Mouse (Mus musculus) left cerebral cortex, adult 9 months (tissue): ENCODE data around the gene Samd10.

Experiments
- DNase-seq, 2 experiments: peaks; one replicate each; pipeline ENCODE4 v3.0.0; 2022; ENCODE audit warnings: low spot score in 2 of 2

Samd10 gene

DNA sequence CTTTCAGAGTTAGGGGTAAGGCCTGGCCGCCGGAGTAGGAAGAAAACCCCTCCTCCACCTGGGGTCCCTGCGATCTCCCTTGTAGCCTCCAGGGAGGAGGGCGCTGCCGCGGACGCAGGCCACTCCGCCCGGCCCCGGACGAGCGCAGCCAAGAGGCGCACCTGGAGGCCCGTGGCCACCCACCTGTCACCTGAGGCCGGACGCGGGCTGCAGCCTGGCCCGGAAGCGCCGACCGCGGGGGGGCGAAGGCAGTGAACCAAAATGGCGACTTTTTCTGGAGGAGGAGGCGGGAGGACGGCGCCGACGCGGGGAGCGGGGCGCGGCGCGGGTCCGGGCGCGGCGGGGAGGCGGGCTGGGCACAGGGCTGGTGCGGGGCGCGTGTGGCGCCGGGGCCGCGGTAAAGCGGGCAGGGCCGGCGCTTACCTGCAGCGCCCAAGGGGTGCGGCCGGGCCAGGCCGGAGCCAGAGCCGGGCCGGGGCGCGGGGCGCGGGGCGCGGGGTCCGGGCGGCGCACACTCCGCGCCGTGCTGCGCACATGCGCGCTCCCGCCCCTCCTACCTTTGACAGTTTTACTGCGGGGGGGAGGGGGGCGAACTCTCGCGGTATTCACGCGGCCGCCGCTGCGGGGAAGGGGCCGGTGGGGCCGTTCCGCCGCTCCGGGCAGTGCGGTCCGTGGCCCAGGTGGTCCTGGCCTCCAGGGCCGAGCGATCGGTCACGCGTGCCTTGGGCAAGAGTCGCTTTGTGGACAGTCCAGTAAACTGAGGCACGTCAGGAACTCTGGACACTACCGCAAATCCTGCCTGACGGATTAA, 6.6 kb downstream of the Samd10 start, which contains the start of gene Zfp512b:
Zfp512b (minus strand) TSS at position 573 of the 811 bp plus-strand sequence.
- peak in 1 of 2 experiments; percentile 60 for DNase-seq

DNA sequence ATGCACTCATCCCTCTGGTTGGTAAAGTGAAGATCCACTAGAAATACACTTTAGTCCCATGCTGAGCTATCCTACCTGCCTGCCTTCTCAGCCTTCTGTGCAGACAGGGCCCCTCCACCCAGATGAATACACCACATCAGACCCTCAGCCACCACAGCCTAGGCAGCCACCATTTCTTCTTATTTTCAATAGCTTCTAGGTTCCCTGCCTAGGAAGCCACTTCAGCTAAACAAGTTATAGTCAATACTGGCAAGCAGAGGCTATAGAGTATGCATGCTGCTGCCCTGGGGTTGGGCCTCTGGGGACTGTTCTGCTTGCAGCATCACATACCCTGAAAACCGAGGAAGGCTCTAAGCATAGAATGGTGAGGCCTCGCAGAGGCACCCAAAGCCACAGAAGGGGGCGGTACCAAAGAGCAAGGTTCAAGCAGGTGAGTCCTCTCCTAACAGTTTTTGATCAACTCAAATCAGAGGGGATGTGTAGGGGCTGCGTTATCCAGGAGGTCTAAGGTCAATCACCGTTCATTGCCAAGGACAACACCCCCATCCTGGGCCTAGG, 7.4 kb downstream of the Samd10 start, which contains the start of gene Prpf6:
Prpf6 (plus strand) TSS at position 341 of the 558 bp plus-strand sequence.
- no peak for DNase-seq

DNA sequence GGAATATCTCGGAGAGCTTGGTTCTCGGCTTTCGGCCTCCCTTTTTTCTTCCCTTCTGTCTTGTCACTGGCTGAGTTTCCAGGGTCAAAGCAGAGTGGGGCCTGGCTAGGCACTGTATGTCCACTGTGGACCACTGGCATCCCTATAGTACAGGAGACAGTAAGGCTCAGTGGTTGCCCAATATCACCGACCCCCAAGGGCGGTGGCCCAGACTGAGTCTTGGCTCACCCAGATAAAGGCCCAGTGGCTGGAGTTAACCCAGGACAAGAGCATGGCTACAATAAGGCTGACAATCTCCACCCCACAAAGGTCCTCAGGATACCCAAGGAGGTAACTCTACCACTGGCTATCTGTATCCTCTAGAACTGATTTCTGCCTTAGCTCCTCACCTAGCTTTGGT, 8.5 kb downstream of the Samd10 start:
- no peak for DNase-seq

DNA sequence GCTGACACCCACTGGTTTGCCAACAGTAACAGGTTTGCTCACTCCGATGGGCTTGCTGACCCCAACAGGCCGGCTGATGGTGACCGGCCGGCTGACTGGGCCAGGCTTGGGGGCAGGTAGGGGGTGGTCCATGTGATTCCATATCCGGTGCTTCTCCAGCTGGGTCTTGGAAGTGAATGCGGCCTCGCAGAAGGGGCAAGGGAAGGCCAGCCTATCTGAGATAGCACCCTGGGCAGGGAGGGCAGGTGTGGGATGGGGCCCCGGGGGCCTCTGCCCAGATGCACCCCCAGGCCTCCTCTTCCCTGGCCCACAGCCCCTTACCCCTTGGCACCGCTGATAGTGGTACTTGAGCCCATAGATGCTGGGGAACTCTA, 9.3 kb downstream of the Samd10 start:
- no peak for DNase-seq

DNA sequence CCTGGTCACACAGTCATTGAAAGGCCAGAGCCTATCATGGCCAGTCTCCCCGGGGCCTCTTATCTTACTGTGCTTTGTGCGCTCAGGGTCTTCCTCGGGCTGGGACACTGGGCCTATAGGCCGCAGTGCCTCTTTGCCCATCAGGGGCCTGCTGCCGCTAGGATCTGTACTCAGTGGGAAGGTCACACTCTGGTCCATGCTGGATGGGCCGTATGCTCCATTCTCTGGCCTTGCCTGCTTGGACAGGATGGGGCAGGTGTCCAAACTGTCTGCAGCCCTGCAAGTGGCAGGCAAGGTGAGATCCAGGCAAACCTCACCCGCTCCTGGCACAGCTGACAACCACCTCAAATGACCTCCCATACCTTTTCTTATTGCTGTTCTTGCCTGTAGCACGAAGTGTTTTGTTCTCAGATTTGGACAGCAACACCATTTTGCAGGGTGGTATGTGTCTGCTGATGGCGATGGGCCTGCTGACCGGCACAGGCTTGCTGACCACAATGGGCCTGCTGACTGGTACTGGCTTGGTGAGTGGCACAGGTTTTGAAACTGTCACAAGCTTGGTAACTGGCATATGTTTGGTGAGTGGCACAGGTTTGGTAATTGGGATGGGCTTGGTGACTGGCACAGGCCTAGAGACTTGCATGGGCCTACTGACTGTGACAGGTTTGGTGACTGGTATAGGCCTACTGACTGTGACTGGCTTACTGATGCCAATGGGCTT, 9.8 kb downstream of the Samd10 start:
- DNase-seq: no peak

DNA sequence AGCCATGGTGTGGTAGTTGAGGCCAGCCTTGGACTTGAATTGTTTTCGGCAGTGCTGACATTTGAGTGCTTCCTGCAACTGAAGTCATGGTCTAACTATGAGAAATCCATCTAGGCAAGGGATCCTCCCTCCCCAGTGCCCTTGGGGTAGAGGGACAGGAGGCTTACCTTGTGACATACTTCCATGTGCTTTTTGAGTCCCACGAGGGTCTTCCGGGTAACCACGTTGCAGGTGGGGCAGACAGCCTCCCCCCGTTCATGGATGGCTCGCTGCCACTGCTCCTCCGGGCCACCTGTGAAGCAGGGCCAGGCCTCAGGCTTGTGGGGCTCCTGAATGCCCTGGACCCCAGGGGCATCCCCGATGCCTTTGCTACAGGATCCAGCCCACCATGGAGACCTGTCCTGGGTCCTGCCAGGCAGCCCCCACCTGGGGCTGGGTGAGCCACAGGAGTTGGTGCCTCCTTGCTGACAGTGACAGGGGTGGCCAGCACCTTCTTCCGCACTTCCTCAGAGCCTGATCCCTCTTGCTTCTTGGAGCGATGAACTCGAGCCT, 10.7 kb downstream of the Samd10 start:
- no peak for DNase-seq

DNA sequence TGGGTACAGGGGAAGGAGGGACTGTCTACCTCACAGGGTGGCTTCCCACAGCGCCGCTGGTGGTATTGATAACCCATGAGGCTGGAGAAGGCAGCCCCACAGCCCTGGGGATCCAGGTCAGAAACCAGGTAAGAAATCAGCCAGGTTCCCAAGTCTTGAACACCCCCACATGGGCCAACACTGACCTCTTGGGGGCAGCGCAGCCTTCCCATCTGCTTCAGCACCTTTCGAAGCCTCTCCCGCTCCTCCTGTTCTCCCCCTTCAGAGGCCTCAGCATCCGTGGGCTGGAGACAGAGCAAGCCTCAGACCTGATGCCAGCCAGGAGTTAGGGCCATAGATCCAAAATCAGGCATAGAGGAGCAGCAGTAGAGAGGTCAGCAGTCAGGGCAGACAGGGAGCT, 11.2 kb downstream of the Samd10 start:
- no peak for DNase-seq

DNA sequence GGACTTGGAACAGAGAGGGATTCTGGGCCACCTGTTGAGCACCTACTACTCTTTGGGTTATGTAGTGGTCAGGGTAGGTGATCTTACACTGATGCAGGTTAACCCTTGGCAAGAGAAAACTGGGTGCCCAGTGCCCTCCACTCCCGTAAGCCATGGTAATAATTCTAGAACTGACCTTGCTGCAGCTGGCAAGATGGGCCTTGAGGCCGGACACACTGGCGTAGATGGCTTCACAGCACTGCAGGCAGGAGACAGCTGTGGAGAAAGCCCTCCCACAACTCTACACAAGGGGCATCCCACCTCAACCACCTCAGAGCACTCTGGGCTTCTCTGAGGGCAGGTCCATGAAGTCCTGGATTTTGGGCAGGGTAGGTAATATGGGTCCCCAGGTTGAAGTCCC, 12.9 kb downstream of the Samd10 start:
- DNase-seq: no peak

DNA sequence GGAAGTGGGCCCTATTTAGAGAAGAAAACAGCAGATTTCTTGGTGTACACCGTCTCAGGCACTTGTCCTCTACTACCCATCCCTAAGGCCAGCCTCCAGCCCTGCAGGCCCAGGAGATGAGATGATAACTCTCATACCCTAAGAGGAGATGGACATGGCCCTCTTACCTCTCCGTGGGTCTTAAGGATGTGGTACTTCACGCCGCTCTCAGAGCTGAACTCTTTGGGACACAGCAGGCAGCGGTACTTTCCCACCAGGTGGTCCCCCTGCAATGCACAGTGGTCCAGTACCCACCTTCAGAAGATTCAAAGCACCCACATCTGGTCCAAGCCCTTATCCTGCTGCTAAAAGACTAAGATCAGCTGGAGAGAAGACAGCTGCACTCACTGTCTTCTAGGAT, 13.5 kb downstream of the Samd10 start:
- DNase-seq: no peak

DNA sequence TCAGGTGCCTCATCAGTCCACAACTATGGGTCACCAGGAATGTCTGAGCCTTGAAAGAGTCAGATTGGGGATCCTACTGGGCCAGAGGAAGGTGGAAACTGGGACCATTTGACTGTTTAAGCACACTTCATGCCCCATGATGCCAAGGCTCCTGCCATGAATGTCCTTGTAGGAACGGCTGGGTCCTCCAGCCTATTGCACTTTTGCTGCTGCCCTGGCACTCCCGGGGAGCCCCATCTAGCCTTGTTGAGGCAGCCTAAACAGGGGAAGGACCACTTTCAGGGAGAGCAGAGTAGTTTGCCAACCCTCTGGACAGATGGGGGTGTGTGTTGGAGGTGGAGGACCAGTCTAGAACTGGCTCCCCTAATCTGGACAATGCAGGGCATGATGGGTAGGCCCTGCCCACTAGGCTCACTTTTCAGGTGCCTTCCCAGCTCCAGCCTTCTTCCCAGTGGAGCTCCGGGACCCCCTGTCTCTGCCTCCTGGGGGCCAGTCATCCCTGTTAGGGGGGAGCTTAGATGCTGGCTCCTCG, 14.5 kb downstream of the Samd10 start, which contains the start of gene Uckl1:
Uckl1 (minus strand) TSS at position 482 of the 532 bp plus-strand sequence.
- no peak for DNase-seq

DNA sequence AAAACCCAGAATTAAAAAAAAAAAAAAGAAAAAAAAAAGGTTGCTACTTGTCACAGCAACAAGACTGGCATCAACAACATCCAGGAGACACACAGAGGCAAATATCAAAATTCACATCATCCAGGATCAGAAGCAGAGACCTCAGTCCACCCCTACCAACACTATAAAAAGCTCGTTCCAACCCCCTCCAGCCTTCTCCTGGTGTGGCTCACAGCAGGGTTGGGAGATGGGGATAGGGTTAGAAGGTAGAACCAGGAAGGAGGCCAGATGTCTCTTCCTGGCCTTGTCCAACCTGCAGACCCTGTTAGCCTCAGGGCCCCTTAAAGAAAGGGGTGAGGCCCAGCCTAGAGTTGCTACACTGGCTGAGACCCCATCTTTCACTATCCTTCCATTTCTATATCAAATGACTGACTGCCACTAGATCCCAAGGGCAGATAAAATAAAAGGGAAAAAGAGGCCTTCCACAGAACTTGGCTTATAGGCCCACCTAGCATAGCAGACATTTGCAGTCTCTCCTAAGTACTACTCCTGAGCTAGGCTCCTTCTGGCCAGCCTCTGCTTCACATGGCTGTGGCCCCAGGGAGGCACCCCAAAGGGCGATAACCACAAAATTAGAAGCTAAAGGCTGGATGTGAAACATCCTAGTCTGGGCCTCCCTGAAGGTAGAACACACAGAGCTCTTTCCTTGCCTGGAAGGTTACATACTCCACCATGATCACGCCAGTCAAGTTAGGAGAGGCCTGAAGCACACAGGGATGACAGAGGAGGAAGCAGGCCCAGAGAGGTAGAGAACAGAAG, 15.4 kb downstream of the Samd10 start:
- DNase-seq: no peak

DNA sequence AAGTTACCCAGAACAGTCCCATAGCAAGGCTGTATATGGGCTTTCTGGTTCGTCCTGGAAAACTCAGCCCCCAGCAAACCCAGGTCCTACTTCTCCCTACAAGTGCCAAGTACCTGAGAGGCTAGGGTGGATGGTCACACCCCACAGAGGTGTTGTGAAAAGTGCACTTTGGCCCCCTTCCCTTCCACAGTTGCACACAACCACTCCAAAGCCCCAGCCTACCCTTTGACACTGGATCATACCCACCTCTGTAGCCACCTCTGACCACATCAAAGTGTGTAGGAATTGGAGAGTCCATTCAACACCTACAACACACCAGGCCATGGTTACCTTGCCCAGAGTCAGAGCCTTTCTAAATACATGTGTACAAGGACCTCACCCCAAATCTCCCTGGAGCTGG, 16.1 kb downstream of the Samd10 start:
- DNase-seq: no peak

DNA sequence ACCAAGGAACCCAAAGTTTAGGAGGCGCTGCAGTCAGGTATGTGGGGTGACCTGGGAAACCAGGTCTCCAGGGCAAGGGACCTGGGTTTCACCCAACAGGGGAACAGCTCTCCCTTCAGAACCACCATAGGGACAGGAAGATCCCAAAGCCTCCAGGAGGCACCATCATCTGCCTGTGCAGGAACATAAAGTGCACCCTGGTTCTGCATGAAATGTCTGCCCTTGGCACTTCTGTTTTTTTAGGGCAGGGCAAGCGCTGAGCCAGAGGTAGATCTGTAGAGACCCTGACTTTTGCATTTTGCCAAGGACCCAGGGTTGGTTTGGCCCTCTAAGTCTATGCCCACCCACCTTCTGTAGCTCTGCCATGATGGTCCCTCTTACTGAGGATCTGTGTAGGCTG, 16.7 kb downstream of the Samd10 start:
- no peak for DNase-seq

DNA sequence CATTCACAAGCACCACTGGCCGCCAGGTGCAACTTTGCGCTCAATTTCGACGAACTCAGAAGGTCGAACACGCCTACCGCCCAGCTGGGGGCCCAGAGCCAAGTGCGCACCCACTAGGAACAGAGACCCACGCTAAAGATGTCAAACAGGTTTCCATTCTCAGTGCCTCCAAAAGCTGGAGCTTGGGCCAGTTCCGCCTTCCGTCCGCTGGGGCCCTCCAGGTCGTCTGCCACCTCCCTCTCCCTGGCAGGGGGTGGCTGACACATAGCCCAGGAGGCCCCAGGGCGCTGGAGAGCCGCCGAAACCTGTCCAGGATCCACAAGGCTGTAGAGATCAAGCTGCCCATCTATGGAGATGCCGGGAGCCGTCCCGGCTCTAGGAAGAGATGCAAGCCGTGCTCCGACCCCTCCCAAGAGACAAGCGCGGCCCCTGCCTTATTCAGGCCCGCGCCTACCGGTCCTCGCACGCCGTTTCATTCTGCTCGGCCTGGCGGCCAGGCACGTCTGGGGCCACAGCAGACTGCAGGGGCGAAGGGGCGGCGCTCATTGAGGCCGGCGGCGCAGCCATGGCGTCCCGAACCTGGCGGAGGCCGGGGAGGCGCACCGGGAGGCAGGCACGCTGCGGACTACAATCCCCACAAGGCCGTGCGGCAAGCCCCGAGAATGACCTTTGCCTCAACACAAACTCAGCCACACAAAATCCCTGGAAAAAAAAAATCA, 17.5 kb downstream of the Samd10 start:
- DNase-seq: peak; percentile 69 to 86

DNA sequence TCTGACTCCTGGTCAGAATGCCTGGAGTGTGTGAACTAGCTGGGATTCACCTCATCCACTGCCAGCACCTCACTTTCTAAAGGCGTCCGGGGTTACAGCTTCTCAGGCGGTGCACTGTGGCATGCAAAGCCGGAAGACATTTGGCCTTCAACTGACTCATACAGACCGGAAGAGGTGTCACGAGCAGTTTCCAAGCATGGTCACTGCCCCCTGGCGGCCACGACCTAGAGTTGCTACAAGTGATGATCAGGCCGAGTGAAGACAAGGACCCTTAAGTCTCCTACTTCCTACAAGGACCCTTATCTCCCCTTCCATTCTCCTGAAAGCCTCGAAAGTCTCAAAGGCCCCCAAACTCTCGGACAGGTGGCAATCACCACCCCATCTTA, 18.0 kb downstream of the Samd10 start:
- DNase-seq: peak; percentile 68 to 83

DNA sequence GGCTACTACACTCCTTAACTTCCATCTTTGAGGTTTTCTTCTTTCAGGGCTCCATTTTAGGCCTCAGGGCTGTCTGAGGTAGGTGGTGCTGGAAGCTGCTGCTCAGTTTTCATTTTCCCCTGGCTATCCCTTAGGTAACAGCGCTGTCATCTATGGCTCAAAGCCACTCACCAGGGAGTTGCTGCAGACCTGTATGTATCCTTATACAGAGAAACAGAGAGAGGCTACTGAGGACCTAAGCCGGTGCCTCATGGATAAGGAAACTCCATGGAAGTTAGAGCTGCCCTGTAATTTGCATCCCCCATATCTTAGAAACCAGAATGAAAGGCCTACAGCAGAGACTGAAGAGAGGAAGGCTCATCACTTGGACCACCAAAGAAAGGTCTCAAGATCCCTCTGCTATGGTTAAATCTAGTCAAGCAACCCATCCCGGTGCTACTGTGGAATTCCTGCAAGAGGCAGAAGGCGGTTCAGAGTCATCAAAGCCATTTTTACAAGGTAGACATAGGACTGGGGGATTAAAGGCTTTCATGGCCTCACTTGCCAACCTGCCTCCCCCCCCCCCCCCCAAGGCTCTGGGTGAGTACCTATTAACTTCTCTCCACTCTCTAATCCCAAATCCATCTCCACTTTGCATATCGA, 18.8 kb downstream of the Samd10 start:
- DNase-seq: no peak

DNA sequence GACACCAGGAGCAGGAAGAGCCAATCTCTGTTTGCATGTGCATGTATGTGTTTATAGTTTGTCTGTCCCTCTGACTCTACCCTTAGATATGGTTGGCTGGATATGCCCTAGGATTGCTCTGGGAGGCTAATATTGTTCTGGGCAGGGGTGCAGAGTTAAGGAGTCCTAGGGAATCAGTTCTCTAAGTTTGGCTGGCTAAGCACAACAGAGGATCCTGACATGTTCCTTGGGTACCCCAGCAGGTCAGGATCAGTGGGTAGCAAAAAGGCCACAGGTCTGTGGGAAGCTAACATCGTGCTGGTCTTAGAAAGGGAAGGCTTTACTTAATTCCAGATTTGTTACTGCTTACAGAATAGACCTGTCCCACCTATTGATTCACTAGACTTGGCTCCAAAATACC, 19.3 kb downstream of the Samd10 start:
- DNase-seq: no peak

DNA sequence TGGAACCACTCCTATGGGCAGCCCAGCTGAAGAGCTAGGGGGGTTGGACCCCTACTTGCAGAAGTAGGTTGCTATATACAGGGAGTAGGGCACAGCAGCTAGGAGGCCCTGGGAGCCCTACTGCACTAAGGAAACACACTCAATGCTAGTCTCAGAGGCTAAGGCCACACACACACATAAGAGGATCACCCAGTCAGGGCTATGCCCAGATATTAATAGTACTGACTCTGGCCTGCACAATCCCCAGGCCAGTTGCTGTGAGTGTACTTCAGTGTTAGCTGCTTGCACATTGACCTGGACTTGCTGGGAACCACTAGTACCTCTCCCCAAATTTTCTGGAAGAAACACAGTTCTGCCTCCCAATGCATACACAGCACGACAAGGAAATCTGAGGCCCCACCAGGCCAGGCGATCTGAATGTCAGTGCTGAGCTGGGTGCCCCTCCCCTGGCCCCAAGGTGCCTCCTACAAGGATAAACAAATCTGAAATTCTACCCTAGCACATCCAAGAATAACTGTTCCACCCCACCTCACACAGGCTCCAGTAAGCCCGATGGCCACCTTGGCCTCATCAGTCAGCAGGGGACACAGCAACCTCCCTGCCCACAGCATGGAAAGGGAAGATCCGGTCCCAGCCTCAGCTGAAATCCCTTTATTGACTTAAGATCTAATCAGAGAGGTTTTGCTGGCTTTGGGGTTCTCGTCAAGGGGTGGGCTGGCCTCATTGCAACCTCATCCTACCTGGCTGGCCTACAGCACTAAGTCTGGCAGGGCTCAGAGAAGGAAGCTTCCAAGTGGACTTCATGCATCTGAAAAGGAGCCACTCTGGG, 20.0 kb downstream of the Samd10 start:
- no peak for DNase-seq

DNA sequence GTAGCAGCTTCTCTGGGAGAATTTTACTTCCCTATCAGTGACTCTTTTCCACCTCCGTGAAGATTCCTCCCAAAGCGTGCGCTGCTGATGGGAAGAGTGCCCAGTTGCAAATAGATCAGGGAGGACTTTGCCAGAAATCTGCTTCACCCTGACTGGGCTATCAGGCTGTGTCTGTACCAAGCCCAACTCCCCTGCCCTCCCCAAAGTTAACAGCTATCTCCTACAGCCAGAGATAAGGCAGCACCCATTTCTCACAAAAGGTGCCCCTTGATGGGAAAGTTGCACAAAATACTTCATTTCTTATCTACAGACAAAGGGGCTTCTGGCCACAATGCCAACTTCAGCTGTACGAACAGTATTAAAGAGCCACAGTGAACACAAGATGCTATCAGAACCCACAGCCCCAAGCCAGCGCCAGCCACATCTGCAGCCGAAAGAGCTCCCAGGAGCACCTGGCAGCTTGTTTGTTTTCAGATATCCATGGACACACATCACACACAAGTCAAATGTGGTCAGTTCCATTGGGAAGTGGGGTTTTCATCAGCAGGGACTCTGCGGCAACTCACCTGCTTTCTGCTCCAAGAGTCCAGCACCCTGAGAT, 20.9 kb downstream of the Samd10 start:
- DNase-seq: no peak
